Mouse (Mus musculus): ENCODE data around the gene BC004004.

DNA sequence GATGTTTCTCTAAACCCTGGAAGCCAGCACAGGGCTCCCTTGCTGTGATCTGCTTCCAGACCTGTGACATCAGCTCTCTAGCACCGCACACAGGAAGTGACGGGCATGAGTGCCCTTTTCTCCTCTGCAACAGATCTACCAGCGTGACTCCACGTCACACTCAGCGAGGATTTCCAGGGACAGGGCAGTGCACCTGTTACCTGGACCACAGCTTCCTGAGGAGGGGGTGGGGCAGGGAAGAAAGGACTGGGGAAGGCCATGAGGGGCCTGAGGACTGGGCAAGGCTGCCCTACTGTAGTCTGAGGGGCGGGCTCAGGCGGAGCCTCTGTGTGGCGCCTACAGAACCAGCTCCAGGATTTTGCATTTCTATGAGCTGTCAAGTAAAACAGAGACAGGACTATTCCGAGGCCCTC lies 73.0 kb downstream of the BC004004 start:
- TF ChIP-seq CTCF (IDR thresholded peaks at IDR 0.05; ENCODE audit: extremely low read depth, insufficient read depth, insufficient read length, insufficient replicate concordance), result no peak
- no peak for TF ChIP-seq POLR2A (IDR thresholded peaks at IDR 0.05; ENCODE audit: low read depth, low read length)
